Comparison of ENCODE assay signal across 10 mouse cellular contexts in genomic region chr4:22495331-22496145, GRCm38 (mm10). TPM values are rescaled to one million over a fixed set of nuclear protein-coding genes. Genes with fewer than 3 reads are reported as not detected.
A peak's percentile ranks its signal among the peaks of the same experiment; 100 is the strongest.
DNase-seq lines count a peak whose midpoint lies in the region; ATAC-seq lines count a peak whose summit lies in the region.
"Had no signal": no experiment of that assay in that cellular context is flagged by ENCODE, and none has a peak within 500 bp of the region (broad histone marks: within the 10 kb centered on the region; RNA-seq: fewer than 3 reads in every experiment).

No protein-coding gene starts in this region.

- no peak for DNase-seq in liver, embryonic 13.5 days
- no peak for DNase-seq in liver
- peak; percentile 40 for DNase-seq in limb, embryonic 11.5 days (ENCODE audit: low spot score)
- DNase-seq in cerebellum, adult 9-10 months: no peak
- no peak for DNase-seq in spleen, postnatal 36 days (ENCODE audit: low spot score in 2 of 2)

- H3K4me3 ChIP-seq in liver, embryonic 13.5 days (replicated peaks): no peak overlapping the region; the same call in 1 of the 2 replicates
- H3K4me3 ChIP-seq in forebrain, embryonic 12.5 days (replicated peaks): peak overlapping the region; percentile 42
- H3K4me3 ChIP-seq in limb, embryonic 11.5 days (ENCODE audit: low read depth, low read length): peak overlapping the region; percentile 15; the same call in 1 of the 2 replicates
- peak overlapping the region; percentile 39 for H3K4me3 ChIP-seq in neural tube, embryonic 14.5 days (ENCODE audit: low read depth, low read length)
- H3K4me3 ChIP-seq: myocyte had no signal

- H3K4me2 ChIP-seq in liver, embryonic 13.5 days: peak overlapping the region; percentile 29
- peak overlapping the region; percentile 71 for H3K4me2 ChIP-seq in forebrain, embryonic 12.5 days
- H3K4me2 ChIP-seq in limb, embryonic 11.5 days (ENCODE audit: low read depth, severe bottlenecking): peak overlapping the region; percentile 39
- peak overlapping the region; percentile 64 for H3K4me2 ChIP-seq in neural tube, embryonic 14.5 days (ENCODE audit: low read depth, low read length)

- no peak overlapping the region for H3K27ac ChIP-seq in liver, embryonic 13.5 days
- peak overlapping the region; percentile 88 for H3K27ac ChIP-seq in forebrain, embryonic 12.5 days
- H3K27ac ChIP-seq in limb, embryonic 11.5 days (replicated peaks; ENCODE audit: low read depth, low read length): no peak overlapping the region
- H3K27ac ChIP-seq in neural tube, embryonic 14.5 days (ENCODE audit: low read depth, low read length): peak overlapping the region; percentile 49; the same call in 1 of the 2 replicates

- ATAC-seq in liver, embryonic 13.5 days (ENCODE audit: low read depth): no peak
- ATAC-seq in forebrain, embryonic 12.5 days (ENCODE audit: low FRiP score): no peak
- ATAC-seq in limb, embryonic 11.5 days (ENCODE audit: insufficient number of reproducible peaks, low FRiP score, low TSS enrichment, low read depth): no peak
- no peak for ATAC-seq in neural tube, embryonic 14.5 days (ENCODE audit: low read depth)
- ATAC-seq: Patski had no signal

- H3K9me3 ChIP-seq in liver, embryonic 13.5 days (replicated peaks): no peaks in the 10 kb centered on the region
- no peaks in the 10 kb centered on the region for H3K9me3 ChIP-seq in forebrain, embryonic 12.5 days
- no peaks in the 10 kb centered on the region for H3K9me3 ChIP-seq in limb, embryonic 11.5 days (ENCODE audit: control insufficient read depth, low read length)
- H3K9me3 ChIP-seq in neural tube, embryonic 14.5 days (ENCODE audit: control insufficient read depth, low read length): no peaks in the 10 kb centered on the region

- H3K4me1 ChIP-seq in liver, embryonic 13.5 days (replicated peaks): no peaks in the 10 kb centered on the region
- peaks cover 65% of the 10 kb centered on the region for H3K4me1 ChIP-seq in forebrain, embryonic 12.5 days
- H3K4me1 ChIP-seq in limb, embryonic 11.5 days (ENCODE audit: control insufficient read depth, insufficient read depth, low read length): 0 out of 2 replicates have a peak, but pooled peaks cover 5% of the 10 kb centered on the region
- H3K4me1 ChIP-seq in neural tube, embryonic 14.5 days (ENCODE audit: control insufficient read depth, insufficient read depth, low read length): peaks cover 15% of the 10 kb centered on the region

- 2% methylated on average over 15 of the region's 15 CpGs for WGBS in liver, embryonic 13.5 days (ENCODE audit: insufficient replicate concordance)
- WGBS in forebrain, embryonic 12.5 days: under 1% methylated on average over 13 of the region's 15 CpGs
- WGBS in limb, embryonic 11.5 days: 2% methylated on average over 14 of the region's 15 CpGs
- WGBS in neural tube, embryonic 14.5 days: 2% methylated on average over 15 of the region's 15 CpGs

- H3K9ac ChIP-seq in liver, embryonic 13.5 days: no peak overlapping the region
- peak overlapping the region; percentile 61 for H3K9ac ChIP-seq in forebrain, embryonic 12.5 days
- no peak overlapping the region for H3K9ac ChIP-seq in limb, embryonic 11.5 days (ENCODE audit: low read length)
- peak overlapping the region; percentile 41 for H3K9ac ChIP-seq in neural tube, embryonic 14.5 days (replicated peaks; ENCODE audit: low read depth, low read length)

- peaks cover 90% of the 10 kb centered on the region for H3K27me3 ChIP-seq in liver, embryonic 13.5 days
- peaks cover 22% of the 10 kb centered on the region for H3K27me3 ChIP-seq in forebrain, embryonic 12.5 days
- H3K27me3 ChIP-seq in limb, embryonic 11.5 days (ENCODE audit: control insufficient read depth, insufficient read depth, low read length): peaks cover 79% of the 10 kb centered on the region
- no peaks in the 10 kb centered on the region; the same call in 1 of the 2 replicates for H3K27me3 ChIP-seq in neural tube, embryonic 14.5 days (ENCODE audit: control insufficient read depth, insufficient read depth, low read length)

- H3K36me3 ChIP-seq in liver, embryonic 13.5 days: no peaks in the 10 kb centered on the region
- no peaks in the 10 kb centered on the region for H3K36me3 ChIP-seq in forebrain, embryonic 12.5 days (replicated peaks)
- no peaks in the 10 kb centered on the region for H3K36me3 ChIP-seq in limb, embryonic 11.5 days (ENCODE audit: control insufficient read depth, insufficient read depth, low read length)
- no peaks in the 10 kb centered on the region for H3K36me3 ChIP-seq in neural tube, embryonic 14.5 days (ENCODE audit: control insufficient read depth, insufficient read depth, low read length)

RNA-seq across cellular contexts. Expression of gene Pou3f2, which starts 7.4 kb away (rescaled TPM):
- 0.01 and 0.06 TPM in 2 replicates for polyA plus RNA-seq in liver, embryonic 13.5 days (2015; fragmentation: Nextera tagmentation; extraction: Ambion mirVana)
- 39.3 and 47.8 TPM in 2 replicates for polyA plus RNA-seq in forebrain, embryonic 12.5 days (2016; fragmentation: Nextera tagmentation; extraction: Ambion mirVana)
- 0.16 and 0.18 TPM in 2 replicates for polyA plus RNA-seq in limb, embryonic 11.5 days (2014; fragmentation: Nextera tagmentation; extraction: Ambion mirVana)
- polyA plus RNA-seq in neural tube, embryonic 14.5 days (2014; fragmentation: Nextera tagmentation; extraction: Ambion mirVana): 18.3 and 21.4 TPM in 2 replicates
- polyA plus RNA-seq: myocyte; Patski; stomach, embryonic 14.5 days had no signal

Comparison
In these comparisons a context has a peak if more than half of its experiments do, and no peak if none do; other contexts are left out.
1. H3K27ac ChIP-seq: peak in forebrain, embryonic 12.5 days (single experiment) and neural tube, embryonic 14.5 days (single experiment); none in liver, embryonic 13.5 days (single experiment) and limb, embryonic 11.5 days (single experiment).
2. H3K9ac ChIP-seq: peak in forebrain, embryonic 12.5 days (single experiment) and neural tube, embryonic 14.5 days (single experiment); none in liver, embryonic 13.5 days (single experiment) and limb, embryonic 11.5 days (single experiment).
3. RNA of gene Pou3f2, which starts 7.4 kb away (polyA plus RNA-seq): 39.3 to 47.8 TPM in forebrain, embryonic 12.5 days and 18.3 to 21.4 TPM in neural tube, embryonic 14.5 days; 0.16 to 0.18 TPM in limb, embryonic 11.5 days and 0.01 to 0.06 TPM in liver, embryonic 13.5 days; every median in the first group is over 10 times any median in the second.
4. Peak in every context shown above with its lines, with median percentiles within 50 percentile points of each other: H3K4me2 ChIP-seq.